Mouse (Mus musculus) liver, postnatal 0 days (tissue): ENCODE measurements around the gene Esrrb.

Experiments
- CTCF ChIP-seq: sonication (generic); IDR thresholded peaks from 2 replicates; pipeline ENCODE4 v1.5.1; 2016; ENCODE audit warnings: antibody characterized with exemption, low read depth
- EP300 ChIP-seq: IDR thresholded peaks from 2 replicates; pipeline ENCODE4 v1.6.1; 2016; ENCODE audit warnings: antibody characterized with exemption, low read depth, mild to moderate bottlenecking

DNA sequence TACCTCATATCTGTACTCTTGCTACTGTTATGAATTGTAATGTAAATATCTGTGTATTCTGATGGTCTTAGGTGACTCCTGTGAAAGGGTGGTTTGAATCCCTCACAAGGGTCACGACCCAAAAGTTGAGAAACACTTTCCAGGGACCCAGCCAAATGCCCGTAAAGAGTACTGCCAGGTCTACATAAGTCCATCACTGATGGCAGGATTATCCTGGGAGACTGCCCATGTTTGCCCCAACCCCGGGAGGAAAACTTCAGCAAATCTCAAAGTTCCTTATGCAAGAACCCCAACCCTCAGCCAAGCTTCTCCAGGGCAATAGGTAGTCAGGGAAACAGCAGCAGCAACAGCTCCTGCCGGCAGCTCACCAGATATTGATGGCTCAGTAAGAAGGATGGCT is 178.6 kb downstream of the Esrrb start:
- no peak for TF ChIP-seq CTCF
- no peak for TF ChIP-seq EP300
